Mouse (Mus musculus): ENCODE measurements around the gene Cyp2f2. TPM values are rescaled to one million over a fixed set of nuclear protein-coding genes. Genes with fewer than 3 reads are reported as not detected.

The Cyp2f2 gene
- polyA plus RNA-seq, 1 experiment from 2014 or later: not detected

DNA sequence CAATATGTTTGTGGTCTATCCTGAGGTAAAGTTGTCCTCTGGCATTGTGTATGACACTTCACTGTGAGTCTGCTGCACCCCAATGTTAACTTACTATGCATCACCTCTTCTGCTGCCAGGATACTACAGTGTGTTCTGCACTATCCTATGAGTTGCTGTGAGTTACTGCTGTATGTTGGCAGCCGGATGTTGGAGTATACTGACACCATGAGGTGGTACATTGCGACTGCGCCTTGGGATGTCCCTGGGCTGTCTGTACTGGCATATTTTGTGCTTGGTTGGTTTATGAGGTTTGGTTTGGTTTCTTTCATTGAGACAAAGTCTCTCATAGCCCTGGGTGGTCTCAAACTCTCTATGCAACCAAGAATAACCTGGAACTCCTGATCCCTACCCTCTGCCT, 8.5 kb downstream of the Cyp2f2 start:
- H3K4me2 ChIP-seq: no peak overlapping the region
- no peak overlapping the region for H3K4me3 ChIP-seq (replicated peaks)
- no peak overlapping the region for H3K27ac ChIP-seq
- peak; percentile 63; the same call in 1 of the 2 replicates for ATAC-seq (replicated peaks; ENCODE audit: low FRiP score)
- 48% methylated on average over 3 of the region's 3 CpGs for WGBS
- H3K4me1 ChIP-seq: peaks cover 8% of the 10 kb centered on the region
- no peaks in the 10 kb centered on the region for H3K27me3 ChIP-seq
- no peaks in the 10 kb centered on the region for H3K36me3 ChIP-seq
- H3K9ac ChIP-seq: no peak overlapping the region
- no peaks in the 10 kb centered on the region for H3K9me3 ChIP-seq (replicated peaks)

DNA sequence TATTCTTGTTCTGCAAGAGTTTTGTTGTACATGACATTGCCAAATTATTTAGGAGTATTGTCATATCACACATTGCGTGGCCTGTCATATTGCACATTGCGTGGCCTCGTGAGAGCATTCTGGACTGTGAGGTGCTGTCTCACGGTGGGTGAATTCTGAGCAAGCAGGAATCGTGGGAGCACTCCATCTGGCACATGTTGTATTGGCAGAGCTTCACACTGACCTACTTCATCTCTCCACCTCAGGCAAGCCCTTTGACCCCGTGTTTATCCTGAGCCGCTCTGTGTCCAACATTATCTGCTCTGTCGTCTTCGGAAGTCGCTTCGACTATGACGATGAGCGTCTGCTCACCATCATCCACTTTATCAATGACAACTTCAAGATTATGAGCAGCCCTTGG, 9.2 kb downstream of the Cyp2f2 start:
- Histone ChIP-seq H3K9me3 (replicated peaks) (no peaks in the 10 kb centered on the region), H3K36me3 (no peaks in the 10 kb centered on the region), H3K4me1 (peaks cover 9% of the 10 kb centered on the region), H3K27me3 (no peaks in the 10 kb centered on the region), H3K27ac (no peak overlapping the region), H3K9ac (no peak overlapping the region), H3K4me3 (replicated peaks) (no peak overlapping the region), H3K4me2 (no peak overlapping the region)
- WGBS: 85% methylated on average over 13 of the region's 13 CpGs
- no peak for ATAC-seq (replicated peaks; ENCODE audit: low FRiP score)

DNA sequence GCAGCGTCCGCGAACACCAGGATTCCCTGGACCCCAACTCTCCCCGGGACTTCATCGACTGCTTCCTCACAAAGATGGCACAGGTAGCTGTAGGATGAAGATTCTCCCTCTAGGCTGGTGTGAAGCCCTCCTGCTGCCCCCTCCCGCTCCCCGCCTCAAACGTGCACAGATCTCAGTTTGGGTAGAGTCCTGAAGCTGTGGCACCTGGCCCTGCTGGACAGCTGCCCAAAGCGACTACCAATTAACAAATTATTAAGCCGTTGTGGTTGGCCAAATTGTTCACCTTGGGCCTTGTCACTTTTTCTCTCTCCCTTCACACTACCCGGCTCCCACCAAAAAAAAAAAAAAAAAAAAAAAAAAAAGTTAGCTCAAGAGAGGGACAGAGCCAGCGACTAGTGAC, 10.1 kb downstream of the Cyp2f2 start:
- 88% methylated on average over 12 of the region's 12 CpGs for WGBS
- Histone ChIP-seq H3K36me3 (no peaks in the 10 kb centered on the region), H3K4me1 (peaks cover 9% of the 10 kb centered on the region), H3K4me2 (no peak overlapping the region), H3K9me3 (replicated peaks) (no peaks in the 10 kb centered on the region), H3K27me3 (no peaks in the 10 kb centered on the region), H3K4me3 (replicated peaks) (no peak overlapping the region), H3K27ac (no peak overlapping the region), H3K9ac (no peak overlapping the region)
- ATAC-seq (replicated peaks; ENCODE audit: low FRiP score): no peak

DNA sequence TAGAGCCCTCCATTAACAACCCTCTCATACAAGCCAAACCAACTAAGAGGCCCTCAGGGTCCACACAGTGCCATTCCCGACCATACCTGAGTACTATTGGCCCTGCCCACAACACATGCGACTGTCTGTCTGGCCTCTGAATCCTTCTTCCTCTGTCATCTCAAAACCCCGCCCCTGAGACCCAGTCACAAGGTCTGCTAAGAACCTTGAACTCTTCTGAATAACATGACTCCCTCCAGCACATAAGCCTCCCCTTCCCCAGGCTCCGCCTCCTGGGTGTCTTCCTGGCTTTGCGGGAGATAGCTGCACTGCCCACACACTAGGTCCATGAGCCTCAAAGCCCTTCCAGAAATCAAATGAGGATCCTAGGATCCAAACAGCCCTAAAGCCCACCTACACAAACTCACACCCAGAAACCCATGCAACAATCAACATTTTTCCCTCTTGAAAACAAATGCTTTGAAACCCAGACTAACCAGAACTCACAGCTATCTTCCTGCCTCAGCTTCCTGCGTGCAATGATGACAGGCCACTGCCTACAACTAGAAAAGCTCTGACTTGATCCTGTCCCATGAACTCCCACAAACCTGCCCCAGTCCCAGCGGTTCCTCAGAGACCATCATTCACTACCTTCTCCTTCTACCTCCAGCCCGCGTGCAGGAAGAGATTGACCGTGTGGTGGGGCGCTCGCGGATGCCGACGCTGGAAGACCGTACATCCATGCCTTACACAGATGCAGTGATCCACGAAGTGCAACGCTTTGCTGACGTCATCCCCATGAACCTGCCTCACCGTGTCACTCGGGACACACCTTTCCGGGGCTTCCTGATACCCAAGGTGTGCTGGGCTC, 11.0 kb downstream of the Cyp2f2 start:
- Histone ChIP-seq H3K9me3 (replicated peaks) (no peaks in the 10 kb centered on the region), H3K27me3 (no peaks in the 10 kb centered on the region), H3K4me1 (peaks cover 9% of the 10 kb centered on the region), H3K4me2 (no peak overlapping the region), H3K27ac (no peak overlapping the region), H3K4me3 (replicated peaks) (no peak overlapping the region), H3K9ac (no peak overlapping the region), H3K36me3 (no peaks in the 10 kb centered on the region)
- no peak for ATAC-seq (replicated peaks; ENCODE audit: low FRiP score)
- 87% methylated on average over 22 of the region's 22 CpGs for WGBS

DNA sequence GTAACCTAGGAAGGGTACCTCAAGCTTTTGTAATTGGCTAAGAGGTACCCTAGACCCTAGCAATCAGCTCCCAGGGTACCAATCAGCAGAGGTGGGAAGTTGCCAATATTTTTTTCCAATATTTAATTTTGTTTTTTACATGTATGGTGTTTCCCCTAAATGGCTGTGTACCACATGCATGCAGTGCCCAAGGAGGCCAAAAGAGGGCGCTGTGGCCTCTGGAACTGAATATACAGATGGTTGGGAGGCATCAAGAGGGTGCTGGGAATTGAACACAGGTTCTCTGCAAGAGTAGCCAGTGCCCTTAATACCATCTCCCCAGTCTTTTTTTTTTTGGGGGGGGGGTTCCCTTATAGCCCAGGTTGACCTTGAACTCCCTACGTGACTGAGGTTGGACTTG, 11.7 kb downstream of the Cyp2f2 start:
- Histone ChIP-seq H3K36me3 (no peaks in the 10 kb centered on the region), H3K4me2 (no peak overlapping the region), H3K27me3 (no peaks in the 10 kb centered on the region), H3K9me3 (replicated peaks) (no peaks in the 10 kb centered on the region), H3K4me1 (peaks cover 11% of the 10 kb centered on the region), H3K4me3 (replicated peaks) (no peak overlapping the region), H3K9ac (no peak overlapping the region), H3K27ac (no peak overlapping the region)
- WGBS: 63% methylated on average over 2 of the region's 2 CpGs
- ATAC-seq (replicated peaks; ENCODE audit: low FRiP score): no peak

DNA sequence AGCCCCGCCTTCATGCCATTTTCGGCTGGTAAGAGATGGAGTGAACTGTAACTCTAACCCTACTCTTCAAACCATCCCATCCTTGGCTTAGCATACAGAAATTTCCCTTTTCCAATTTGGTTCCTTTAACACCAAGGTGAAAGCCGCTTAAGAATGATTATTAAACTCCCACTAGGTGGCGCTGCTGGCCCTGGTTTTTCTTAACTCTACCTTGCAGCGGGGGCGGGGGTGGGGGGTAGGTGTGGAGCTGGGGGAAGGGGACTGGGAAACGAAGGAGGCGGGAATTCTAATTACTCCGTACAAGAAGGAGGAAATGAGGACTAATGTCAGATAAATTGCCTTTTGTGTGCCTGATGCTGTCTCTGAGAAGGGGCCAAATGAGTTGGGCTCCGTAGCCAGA, 12.9 kb downstream of the Cyp2f2 start:
- peaks cover 14% of the 10 kb centered on the region for H3K4me1 ChIP-seq
- H3K9ac ChIP-seq: no peak overlapping the region
- H3K36me3 ChIP-seq: no peaks in the 10 kb centered on the region
- no peaks in the 10 kb centered on the region for H3K9me3 ChIP-seq (replicated peaks)
- H3K27ac ChIP-seq: no peak overlapping the region
- WGBS: 11% methylated on average over 10 of the region's 10 CpGs
- ATAC-seq (replicated peaks; ENCODE audit: low FRiP score): no peak
- H3K27me3 ChIP-seq: no peaks in the 10 kb centered on the region
- no peak overlapping the region for H3K4me3 ChIP-seq (replicated peaks)
- peak overlapping the region; percentile 32; the same call in 1 of the 2 replicates for H3K4me2 ChIP-seq

DNA sequence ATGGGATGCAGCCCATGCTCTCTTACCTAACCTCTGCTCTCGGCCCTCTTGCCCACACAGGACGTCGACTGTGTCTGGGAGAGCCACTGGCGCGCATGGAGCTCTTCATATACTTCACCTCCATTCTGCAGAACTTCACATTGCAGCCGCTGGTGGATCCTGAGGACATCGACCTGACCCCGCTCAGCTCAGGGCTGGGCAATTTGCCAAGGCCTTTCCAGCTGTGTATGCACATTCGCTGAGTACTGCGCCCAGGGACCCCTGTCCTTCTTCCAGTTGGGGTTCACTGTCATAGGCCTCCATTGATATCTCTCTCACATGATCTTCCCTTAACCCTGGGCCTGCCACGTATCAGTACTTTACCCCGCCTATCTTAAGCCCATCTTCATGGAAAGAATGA, 13.4 kb downstream of the Cyp2f2 start:
- H3K4me2 ChIP-seq: no peak overlapping the region
- H3K27ac ChIP-seq: no peak overlapping the region
- H3K9ac ChIP-seq: no peak overlapping the region
- H3K4me3 ChIP-seq (replicated peaks): no peak overlapping the region
- H3K36me3 ChIP-seq: no peaks in the 10 kb centered on the region
- H3K9me3 ChIP-seq (replicated peaks): no peaks in the 10 kb centered on the region
- no peak for ATAC-seq (replicated peaks; ENCODE audit: low FRiP score)
- 57% methylated on average over 12 of the region's 12 CpGs for WGBS
- H3K27me3 ChIP-seq: no peaks in the 10 kb centered on the region
- H3K4me1 ChIP-seq: peaks cover 14% of the 10 kb centered on the region

DNA sequence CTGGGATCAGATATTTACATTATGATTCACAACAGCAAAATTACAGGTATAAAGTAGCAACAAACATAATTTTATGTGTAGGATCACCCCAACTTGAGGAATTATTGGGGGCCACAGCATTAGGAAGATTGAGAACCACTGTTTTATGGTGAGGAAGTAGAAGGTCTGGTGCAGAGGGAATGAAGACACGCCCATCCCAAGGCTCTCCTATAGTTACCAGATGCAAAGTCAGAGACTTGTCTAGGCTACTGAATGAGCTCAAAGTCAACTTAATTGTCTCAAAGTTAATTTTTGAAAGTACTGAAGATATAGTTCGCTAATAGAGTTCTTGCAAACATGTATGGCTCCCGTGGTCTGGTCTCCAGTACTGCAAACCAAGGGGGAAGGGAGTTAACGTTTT, 14.0 kb downstream of the Cyp2f2 start:
- WGBS: 73% methylated on average over 4 of the region's 4 CpGs
- Histone ChIP-seq H3K9ac (no peak overlapping the region), H3K9me3 (replicated peaks) (no peaks in the 10 kb centered on the region), H3K27ac (no peak overlapping the region), H3K4me2 (no peak overlapping the region), H3K4me1 (peaks cover 14% of the 10 kb centered on the region), H3K27me3 (no peaks in the 10 kb centered on the region), H3K36me3 (no peaks in the 10 kb centered on the region), H3K4me3 (replicated peaks) (no peak overlapping the region)
- no peak for ATAC-seq (replicated peaks; ENCODE audit: low FRiP score)

DNA sequence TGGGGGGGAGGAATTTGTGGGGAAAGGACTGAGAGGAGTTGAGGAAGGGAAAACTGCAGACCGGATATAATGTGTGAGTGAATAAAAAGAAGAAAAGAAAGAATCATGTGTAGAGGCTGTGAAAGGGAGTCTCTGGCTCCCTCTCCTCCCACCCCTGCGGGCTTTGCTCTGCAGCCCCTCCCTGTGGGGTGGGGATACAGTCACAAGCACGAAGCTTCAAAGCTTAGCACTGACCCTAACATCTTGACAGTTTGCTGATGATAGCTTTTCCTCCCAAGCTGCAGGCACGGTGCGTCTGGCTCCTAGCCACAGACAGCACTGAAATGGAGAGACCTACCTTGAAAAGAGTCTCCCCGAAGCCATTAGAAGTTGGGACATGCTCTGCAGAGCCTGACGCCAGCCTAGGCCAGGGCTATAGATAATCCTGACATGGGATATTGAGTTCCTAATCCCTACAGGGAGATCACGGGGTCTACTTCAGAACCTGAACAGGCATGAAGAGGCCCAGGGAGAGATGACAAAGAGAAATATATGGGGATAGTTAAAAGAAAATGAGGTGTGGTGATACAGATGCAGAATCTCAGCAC, 16.8 kb downstream of the Cyp2f2 start:
- H3K4me3 ChIP-seq (replicated peaks): no peak overlapping the region
- H3K4me1 ChIP-seq: peaks cover 14% of the 10 kb centered on the region
- no peak overlapping the region for H3K4me2 ChIP-seq
- no peaks in the 10 kb centered on the region for H3K36me3 ChIP-seq
- H3K9me3 ChIP-seq (replicated peaks): no peaks in the 10 kb centered on the region
- WGBS: 29% methylated on average over 8 of the region's 8 CpGs
- H3K9ac ChIP-seq: no peak overlapping the region
- no peaks in the 10 kb centered on the region for H3K27me3 ChIP-seq
- no peak overlapping the region; the same call in 1 of the 2 replicates for H3K27ac ChIP-seq
- peak; percentile 55 for ATAC-seq (replicated peaks; ENCODE audit: low FRiP score)

DNA sequence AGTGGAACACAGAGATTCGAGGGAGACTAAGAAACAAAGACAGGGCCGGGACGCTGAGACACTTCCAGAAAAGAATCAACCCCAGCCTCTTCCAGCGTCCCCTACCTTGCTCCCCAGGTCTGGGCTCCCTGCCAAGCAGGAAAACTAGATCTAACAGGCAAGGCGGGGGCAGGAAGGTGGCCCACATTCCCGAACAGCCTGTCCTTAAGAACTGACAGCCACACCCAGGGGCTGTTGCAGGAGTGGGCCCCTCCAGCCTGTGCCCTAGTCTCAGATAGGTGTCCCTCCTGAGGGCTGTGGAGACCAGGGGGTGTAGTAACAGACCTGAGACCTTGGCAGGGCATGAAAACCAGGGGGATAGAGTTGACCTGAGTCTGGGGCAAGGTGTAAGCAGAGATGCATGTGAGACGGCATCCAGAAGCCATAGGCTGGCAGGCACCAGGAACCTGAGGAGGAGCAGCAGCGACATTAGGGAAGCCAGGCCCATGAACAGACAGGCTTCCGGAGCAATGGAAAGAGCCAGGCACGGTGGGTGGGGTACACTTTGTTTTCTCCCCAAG, 33.6 kb downstream of the Cyp2f2 start, which contains the start of gene Cyp2t4:
Cyp2t4 (plus strand) TSS at position 510 of the 560 bp plus-strand sequence.
- H3K27me3 ChIP-seq: no peaks in the 10 kb centered on the region
- H3K4me1 ChIP-seq: peaks cover 5% of the 10 kb centered on the region
- H3K9me3 ChIP-seq (replicated peaks): no peaks in the 10 kb centered on the region
- H3K4me3 ChIP-seq (replicated peaks): no peak within 1 kb of the TSS
- WGBS: 61% methylated on average over 10 of the region's 10 CpGs
- H3K4me2 ChIP-seq: no peak within 1 kb of the TSS
- no peak within 1 kb of the TSS for H3K9ac ChIP-seq
- peak within 1 kb of the TSS; percentile 37; the same call in 1 of the 2 replicates for H3K27ac ChIP-seq
- ATAC-seq (replicated peaks; ENCODE audit: low FRiP score): peak; percentile 34; the same call in 1 of the 2 replicates
- H3K36me3 ChIP-seq: peaks cover 12% of the 10 kb centered on the region

DNA sequence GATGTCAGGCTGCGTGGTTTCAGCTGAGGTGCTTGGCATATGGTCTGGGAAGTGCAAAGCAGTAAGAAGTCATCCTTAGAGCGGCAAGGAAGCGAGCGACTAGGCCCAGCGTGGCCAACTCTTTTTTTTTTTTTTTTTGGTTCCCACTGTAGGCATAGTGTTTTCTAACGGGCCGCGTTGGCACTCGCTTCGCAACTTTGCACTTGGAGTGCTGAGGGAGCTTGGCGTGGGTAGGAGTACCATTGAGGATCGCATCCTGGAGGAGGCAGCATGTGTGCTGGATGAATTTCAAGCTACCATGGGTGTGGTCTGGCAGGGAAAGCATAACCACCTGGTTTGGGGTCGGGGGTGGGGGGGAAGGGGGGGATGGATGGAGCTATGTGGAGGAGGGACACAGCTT, 36.3 kb downstream of the Cyp2f2 start:
- Histone ChIP-seq H3K36me3 (peaks cover 27% of the 10 kb centered on the region), H3K4me2 (no peak overlapping the region), H3K9ac (no peak overlapping the region), H3K27me3 (no peaks in the 10 kb centered on the region), H3K4me3 (replicated peaks) (no peak overlapping the region), H3K9me3 (replicated peaks) (no peaks in the 10 kb centered on the region), H3K4me1 (peaks cover 16% of the 10 kb centered on the region), H3K27ac (no peak overlapping the region)
- WGBS: 84% methylated on average over 13 of the region's 13 CpGs
- no peak for ATAC-seq (replicated peaks; ENCODE audit: low FRiP score)

DNA sequence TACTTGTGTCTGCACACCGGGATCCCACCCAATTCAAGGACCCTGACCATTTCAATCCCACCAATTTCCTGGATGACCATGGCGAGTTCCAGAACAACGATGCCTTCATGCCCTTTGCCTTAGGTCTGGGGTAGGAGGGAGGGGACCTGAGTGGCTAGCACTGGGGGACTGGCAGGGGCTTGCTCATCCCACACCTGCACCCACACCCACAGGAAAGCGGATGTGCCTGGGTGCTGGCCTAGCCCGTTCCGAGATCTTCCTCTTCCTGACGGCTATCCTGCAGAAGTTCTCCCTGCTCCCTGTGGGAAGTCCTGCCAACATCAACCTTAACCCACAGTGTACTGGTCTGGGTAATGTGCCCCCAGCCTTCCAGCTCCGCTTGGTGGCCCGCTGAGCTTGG, 38.5 kb downstream of the Cyp2f2 start:
- 93% methylated on average over 9 of the region's 9 CpGs for WGBS

More for the DNA sequence above, 38.5 kb downstream of the Cyp2f2 start:
- H3K27ac ChIP-seq: no peak overlapping the region
- peaks cover 47% of the 10 kb centered on the region for H3K36me3 ChIP-seq
- no peak overlapping the region for H3K4me3 ChIP-seq (replicated peaks)
- no peak for ATAC-seq (replicated peaks; ENCODE audit: low FRiP score)
- H3K9ac ChIP-seq: no peak overlapping the region
- no peaks in the 10 kb centered on the region for H3K9me3 ChIP-seq (replicated peaks)
- H3K4me1 ChIP-seq: peaks cover 36% of the 10 kb centered on the region
- H3K27me3 ChIP-seq: no peaks in the 10 kb centered on the region
- H3K4me2 ChIP-seq: no peak overlapping the region
